Mouse (Mus musculus): ENCODE data around the gene Paqr7. TPM values are rescaled to one million over a fixed set of nuclear protein-coding genes. Genes with fewer than 3 reads are reported as not detected.
"Not testable (repeated sequence)": the region's sequence is repeated elsewhere in the genome, so short reads cannot be mapped to it uniquely, and the experiment has no call there.

The Paqr7 gene
- polyA plus RNA-seq, 1 experiment from 2014 or later: 7.8 TPM

GRCm38 (mm10) chr4:134495546-134495923 lies 962 bp upstream of the Paqr7 start:
- H3K27ac ChIP-seq: 0 out of 2 replicates have a peak overlapping the region, but pooled peaks have one; percentile 94
- no peaks in the 10 kb centered on the region for H3K9me3 ChIP-seq
- no peaks in the 10 kb centered on the region for H3K36me3 ChIP-seq
- H3K27me3 ChIP-seq (ENCODE audit: insufficient read depth, poor library complexity, severe bottlenecking): 0 out of 2 replicates have a peak, but pooled peaks cover 5% of the 10 kb centered on the region
- 65% methylated on average over 5 of the region's 5 CpGs for WGBS
- no peak overlapping the region for H3K4me3 ChIP-seq
- no peak for DNase-seq (ENCODE audit: low spot score)
- peaks cover 53% of the 10 kb centered on the region for H3K4me1 ChIP-seq

- Histone ChIP-seq H3K36me3 (no peaks in the 10 kb centered on the region), H3K27ac (peak overlapping the region; percentile 94), H3K4me3 (peak overlapping the region; percentile 81), H3K27me3 (ENCODE audit: insufficient read depth, poor library complexity, severe bottlenecking) (0 out of 2 replicates have a peak, but pooled peaks cover 5% of the 10 kb centered on the region), H3K4me1 (peaks cover 54% of the 10 kb centered on the region), H3K9me3 (no peaks in the 10 kb centered on the region)
- DNase-seq (ENCODE audit: low spot score): no peak
- WGBS: 10% methylated on average over 6 of the region's 6 CpGs
These were observed 726 bp downstream of the Paqr7 start for GRCm38 (mm10) chr4:134497223-134497622.

DNA sequence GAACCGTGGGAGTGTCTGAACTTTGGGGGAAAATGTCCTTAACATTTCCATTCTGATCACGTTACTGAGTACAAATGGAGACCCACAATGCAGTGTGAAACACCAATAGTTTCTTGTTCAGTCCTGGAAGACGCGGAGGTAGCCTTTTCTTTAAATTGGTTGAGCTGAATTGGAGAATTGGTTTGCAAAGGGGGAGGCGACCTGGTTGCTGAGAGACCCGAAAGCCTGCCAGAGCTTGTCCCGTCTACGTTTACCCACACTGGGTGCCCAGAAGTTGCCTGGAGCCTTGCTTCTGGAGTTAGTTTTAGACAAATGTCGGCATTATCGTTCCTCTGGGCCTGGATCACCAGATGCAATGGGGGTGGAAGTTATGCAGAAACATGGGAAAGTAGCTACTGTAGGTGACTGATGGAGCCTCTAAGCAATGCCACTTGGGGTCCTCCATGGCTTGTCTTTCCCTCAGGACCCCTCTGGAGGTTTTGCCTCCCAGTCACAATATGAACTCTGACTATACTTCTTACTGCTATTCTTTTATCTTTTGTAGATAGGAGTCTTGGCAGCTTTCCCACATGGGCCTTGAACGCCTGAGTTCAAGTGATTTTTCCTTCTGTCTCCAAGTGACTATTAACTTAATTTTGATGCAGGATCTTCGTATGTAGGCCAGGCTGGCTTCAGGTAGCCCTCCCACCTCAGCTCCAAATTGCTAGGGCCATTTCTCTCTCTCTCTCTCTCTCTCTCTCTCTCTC lies 1.7 kb downstream of the Paqr7 start:
- 76% methylated on average over 12 of the region's 12 CpGs for WGBS
- peak overlapping the region; percentile 81; the same call in 1 of the 2 replicates for H3K4me3 ChIP-seq
- no peaks in the 10 kb centered on the region for H3K27me3 ChIP-seq (ENCODE audit: insufficient read depth, poor library complexity, severe bottlenecking)
- H3K9me3 ChIP-seq: no peaks in the 10 kb centered on the region
- no peaks in the 10 kb centered on the region for H3K36me3 ChIP-seq
- DNase-seq (ENCODE audit: low spot score): no peak
- peaks cover 54% of the 10 kb centered on the region for H3K4me1 ChIP-seq
- H3K27ac ChIP-seq: no peak overlapping the region

- DNase-seq (ENCODE audit: low spot score); H3K36me3 ChIP-seq; H3K27ac ChIP-seq; H3K4me3 ChIP-seq; H3K27me3 ChIP-seq (ENCODE audit: insufficient read depth, poor library complexity, severe bottlenecking); H3K9me3 ChIP-seq: not testable (repeated sequence)
- H3K4me1 ChIP-seq: peaks cover 54% of the 10 kb centered on the region
- 82% methylated on average over 6 of the region's 6 CpGs for WGBS
These were observed 2.5 kb downstream of the Paqr7 start for GRCm38 (mm10) chr4:134498983-134499382.

GRCm38 (mm10) chr4:134501095-134501494 lies 4.6 kb downstream of the Paqr7 start:
- H3K27ac ChIP-seq: no peak overlapping the region
- H3K36me3 ChIP-seq: no peaks in the 10 kb centered on the region
- no peaks in the 10 kb centered on the region for H3K27me3 ChIP-seq (ENCODE audit: insufficient read depth, poor library complexity, severe bottlenecking)
- H3K4me1 ChIP-seq: peaks cover 35% of the 10 kb centered on the region
- no peak for DNase-seq (ENCODE audit: low spot score)
- no peaks in the 10 kb centered on the region for H3K9me3 ChIP-seq
- H3K4me3 ChIP-seq: no peak overlapping the region
- WGBS: 88% methylated on average over 6 of the region's 6 CpGs

- no peak for DNase-seq (ENCODE audit: low spot score)
- Histone ChIP-seq H3K4me1 (peaks cover 13% of the 10 kb centered on the region), H3K27me3 (ENCODE audit: insufficient read depth, poor library complexity, severe bottlenecking) (no peaks in the 10 kb centered on the region), H3K27ac (no peak overlapping the region), H3K9me3 (no peaks in the 10 kb centered on the region), H3K4me3 (no peak overlapping the region), H3K36me3 (peaks cover 14% of the 10 kb centered on the region)
- 85% methylated on average over 4 of the region's 4 CpGs for WGBS
These were observed 7.3 kb downstream of the Paqr7 start for GRCm38 (mm10) chr4:134503686-134504357.

- no peaks in the 10 kb centered on the region for H3K9me3 ChIP-seq
- no peak overlapping the region for H3K4me3 ChIP-seq
- H3K36me3 ChIP-seq: peaks cover 14% of the 10 kb centered on the region
- WGBS: 87% methylated on average over 4 of the region's 4 CpGs
- H3K27me3 ChIP-seq (ENCODE audit: insufficient read depth, poor library complexity, severe bottlenecking): no peaks in the 10 kb centered on the region
- DNase-seq (ENCODE audit: low spot score): no peak
- H3K4me1 ChIP-seq: peaks cover 13% of the 10 kb centered on the region
- H3K27ac ChIP-seq: no peak overlapping the region
These were observed 8.8 kb downstream of the Paqr7 start for GRCm38 (mm10) chr4:134505303-134505789.

- Histone ChIP-seq H3K4me1 (peaks cover 17% of the 10 kb centered on the region), H3K27ac (peak overlapping the region; percentile 22; the same call in 1 of the 2 replicates), H3K9me3 (no peaks in the 10 kb centered on the region), H3K27me3 (ENCODE audit: insufficient read depth, poor library complexity, severe bottlenecking) (no peaks in the 10 kb centered on the region), H3K4me3 (no peak overlapping the region), H3K36me3 (peaks cover 14% of the 10 kb centered on the region)
- 63% methylated on average over 3 of the region's 4 CpGs for WGBS
- DNase-seq (ENCODE audit: low spot score): peak; percentile 88
These were observed 9.6 kb downstream of the Paqr7 start for GRCm38 (mm10) chr4:134505966-134506594.

GRCm38 (mm10) chr4:134506713-134507112 lies 10.2 kb downstream of the Paqr7 start:
- no peaks in the 10 kb centered on the region for H3K9me3 ChIP-seq
- H3K36me3 ChIP-seq: peaks cover 14% of the 10 kb centered on the region
- H3K4me3 ChIP-seq: no peak overlapping the region
- DNase-seq (ENCODE audit: low spot score): no peak
- H3K4me1 ChIP-seq: peaks cover 18% of the 10 kb centered on the region
- no peak overlapping the region for H3K27ac ChIP-seq
- WGBS: 83% methylated on average over 19 of the region's 19 CpGs
- no peaks in the 10 kb centered on the region for H3K27me3 ChIP-seq (ENCODE audit: insufficient read depth, poor library complexity, severe bottlenecking)

DNA sequence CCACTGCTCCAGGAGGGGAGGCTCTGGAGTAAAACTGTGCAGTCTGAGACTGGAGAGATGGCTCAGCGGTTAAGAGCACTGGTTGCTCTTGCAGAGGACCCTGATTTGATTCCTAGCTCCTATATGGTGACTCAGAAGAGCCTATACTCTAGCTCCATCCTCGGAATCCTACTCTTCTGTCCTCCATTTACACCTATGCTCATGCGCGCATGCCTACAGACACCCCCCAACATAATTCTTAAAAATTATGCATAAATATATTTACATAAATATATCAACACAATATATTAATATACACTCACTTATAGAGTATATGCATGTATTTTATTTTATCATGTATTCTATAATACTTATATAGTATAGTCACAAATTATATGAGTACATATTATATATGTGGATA lies 13.9 kb downstream of the Paqr7 start:
- H3K9me3 ChIP-seq: no peaks in the 10 kb centered on the region
- H3K4me1 ChIP-seq: peaks cover 35% of the 10 kb centered on the region
- peaks cover 14% of the 10 kb centered on the region for H3K36me3 ChIP-seq
- peak overlapping the region; percentile 83; the same call in 1 of the 2 replicates for H3K4me3 ChIP-seq
- no peak for DNase-seq (ENCODE audit: low spot score)
- WGBS: 79% methylated on average over 4 of the region's 4 CpGs
- H3K27me3 ChIP-seq (ENCODE audit: insufficient read depth, poor library complexity, severe bottlenecking): no peaks in the 10 kb centered on the region
- 0 out of 2 replicates have a peak overlapping the region, but pooled peaks have one; percentile 47 for H3K27ac ChIP-seq

- under 1% methylated on average over 42 of the region's 42 CpGs for WGBS
- DNase-seq (ENCODE audit: low spot score): peak; percentile 96
- Histone ChIP-seq H3K36me3 (peaks cover 14% of the 10 kb centered on the region), H3K4me1 (peaks cover 40% of the 10 kb centered on the region), H3K27ac (peak within 1 kb of the TSS; percentile 92), H3K4me3 (peak within 1 kb of the TSS; percentile 83), H3K27me3 (ENCODE audit: insufficient read depth, poor library complexity, severe bottlenecking) (no peaks in the 10 kb centered on the region), H3K9me3 (no peaks in the 10 kb centered on the region)
These were observed 14.4 kb downstream of the Paqr7 start, which contains the start of gene Aunip for GRCm38 (mm10) chr4:134510845-134511411. Aunip (plus strand) TSS chr4:134510999.

DNA sequence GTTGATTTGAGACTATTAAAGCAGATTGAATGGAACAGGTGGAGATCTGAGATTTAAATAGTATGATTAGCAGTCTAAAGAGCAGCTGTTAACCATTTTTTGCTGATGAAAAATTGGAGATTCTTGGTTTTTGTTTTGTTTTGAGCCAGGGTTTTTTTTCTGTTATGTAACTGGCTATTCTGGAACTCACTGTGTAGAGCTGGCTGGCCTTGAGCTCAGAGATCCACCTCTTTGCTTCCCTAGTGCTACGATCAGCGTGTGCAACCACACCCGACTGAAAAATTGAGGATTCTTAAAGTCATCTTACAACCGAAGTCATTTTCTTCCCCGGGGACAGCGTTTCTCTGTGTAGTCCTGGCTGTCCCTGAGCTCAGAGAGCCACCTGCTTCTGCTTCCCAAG lies 15.2 kb downstream of the Paqr7 start:
- H3K4me1 ChIP-seq: peaks cover 48% of the 10 kb centered on the region
- WGBS: 72% methylated on average over 6 of the region's 6 CpGs
- no peak for DNase-seq (ENCODE audit: low spot score)
- H3K4me3 ChIP-seq: peak overlapping the region; percentile 83
- H3K27ac ChIP-seq: peak overlapping the region; percentile 92; the same call in 1 of the 2 replicates
- no peaks in the 10 kb centered on the region for H3K27me3 ChIP-seq (ENCODE audit: insufficient read depth, poor library complexity, severe bottlenecking)
- H3K9me3 ChIP-seq: no peaks in the 10 kb centered on the region
- peaks cover 13% of the 10 kb centered on the region for H3K36me3 ChIP-seq

Data from heart, embryonic 10.5 days (tissue).